Mouse (Mus musculus) intestine, embryonic 14.5 days (tissue): ENCODE measurements around the gene Pcsk5. TPM values are rescaled to one million over a fixed set of nuclear protein-coding genes. Genes with fewer than 3 reads are reported as not detected.

Experiments
- ATAC-seq: fragments of 200-750 bp; cut with Nextera tagmentation; replicated peaks from 2 replicates; pipeline ENCODE4 v1.8.0; 2017; ENCODE audit warnings: low read depth, moderate number of reproducible peaks, moderate TSS enrichment, moderate library complexity; ENCODE audit not compliant: low FRiP score, low TSS enrichment
- DNase-seq: peaks from one replicate; pipeline ENCODE4 v3.0.0-alpha.2; 2018; ENCODE audit warnings: low spot score
- H3K27ac ChIP-seq: fragments of 300-500 bp; sonication (generic); 2 replicates; pipeline ENCODE4 v1.5.1; 2014; ENCODE audit warnings: low read depth, mild to moderate bottlenecking, control low read depth
- H3K27me3 ChIP-seq: fragments of 300-500 bp; sonication (generic); replicated peaks from 2 replicates; pipeline ENCODE4 v1.6.1; 2014; ENCODE audit warnings: low read length, control low read depth; ENCODE audit not compliant: control insufficient read depth, insufficient read depth
- H3K36me3 ChIP-seq: fragments of 300-500 bp; sonication (generic); 2 replicates; pipeline ENCODE4 v1.6.1; 2014; ENCODE audit warnings: low read length, control low read depth; ENCODE audit not compliant: control insufficient read depth, insufficient read depth
- H3K4me1 ChIP-seq: fragments of 300-500 bp; sonication (generic); replicated peaks from 2 replicates; pipeline ENCODE4 v1.6.1; 2014; ENCODE audit warnings: low read length, control low read depth, mixed read lengths; ENCODE audit not compliant: control insufficient read depth, insufficient read depth
- H3K4me2 ChIP-seq: fragments of 300-500 bp; sonication (generic); 2 replicates; pipeline ENCODE4 v1.6.1; 2014; ENCODE audit warnings: low read length
- H3K4me3 ChIP-seq: fragments of 300-500 bp; sonication (generic); 2 replicates; pipeline ENCODE4 v1.5.1; 2014; ENCODE audit warnings: low read depth, low read length, control low read depth, mixed read lengths
- H3K9ac ChIP-seq: fragments of 300-500 bp; sonication (generic); 2 replicates; pipeline ENCODE4 v1.6.1; 2014; ENCODE audit warnings: mild to moderate bottlenecking, low read length
- H3K9me3 ChIP-seq: fragments of 300-500 bp; sonication (generic); 2 replicates; pipeline ENCODE4 v1.6.1; 2016; ENCODE audit warnings: low read length, control low read depth; ENCODE audit not compliant: control insufficient read depth
- WGBS: fragments of 180-500 bp; shearing (Covaris S2); extraction: QIAGEN DNeasy Blood & Tissue Kit; methylation state at CpG from one replicate; pipeline ENCODE4 v1.1.7; 2014; 5-methylcytosine and 5-hydroxymethylcytosine counted together
- polyA plus RNA-seq: library from polyadenylated mRNA; unstranded; fragments of >200 nt; fragmentation: Nextera tagmentation; extraction: Ambion mirVana; gene quantifications from 2 replicates; pipeline ENCODE4 v1.2.1, GENCODE M21; 2014

Gene Pcsk5
- polyA plus RNA-seq, 1 experiment from 2014 or later = 27.4 TPM

- Histone ChIP-seq H3K4me1 (no peaks in the 10 kb centered on the region; the same call in 1 of the 2 replicates), H3K27ac (no peak overlapping the region), H3K9me3 (no peaks in the 10 kb centered on the region), H3K9ac (no peak overlapping the region), H3K36me3 (no peaks in the 10 kb centered on the region), H3K4me2 (no peak overlapping the region), H3K4me3 (no peak overlapping the region), H3K27me3 (no peaks in the 10 kb centered on the region)
- ATAC-seq (no peak), DNase-seq (no peak)
- WGBS = 79% methylated on average over 2 of the region's 2 CpGs
Observed at GRCm38 (mm10) chr19:17841586-17841985, 4.2 kb upstream of the Pcsk5 start.

- Histone ChIP-seq H3K9ac (no peak overlapping the region), H3K4me3 (no peak overlapping the region), H3K4me1 (no peaks in the 10 kb centered on the region; the same call in none of the 2 replicates), H3K9me3 (no peaks in the 10 kb centered on the region), H3K27me3 (no peaks in the 10 kb centered on the region), H3K36me3 (no peaks in the 10 kb centered on the region), H3K27ac (no peak overlapping the region), H3K4me2 (no peak overlapping the region)
- no peak for ATAC-seq
- no peak for DNase-seq
- 58% methylated on average over 1 of the region's 1 CpGs for WGBS
Observed at GRCm38 (mm10) chr19:17839856-17840255, 2.4 kb upstream of the Pcsk5 start.

GRCm38 (mm10) chr19:17836566-17837470 is 614 bp downstream of the Pcsk5 start:
- peaks cover 4% of the 10 kb centered on the region for H3K4me1 ChIP-seq
- no peaks in the 10 kb centered on the region for H3K36me3 ChIP-seq
- H3K4me2 ChIP-seq = peak overlapping the region; percentile 86
- peak overlapping the region; percentile 73 for H3K4me3 ChIP-seq
- ATAC-seq = peak; percentile 82
- H3K27ac ChIP-seq = peak overlapping the region; percentile 80
- peak overlapping the region; percentile 75 for H3K9ac ChIP-seq
- H3K27me3 ChIP-seq = no peaks in the 10 kb centered on the region
- peak; percentile 89 for DNase-seq
- no peaks in the 10 kb centered on the region for H3K9me3 ChIP-seq
- under 1% methylated on average over 69 of the region's 72 CpGs for WGBS

DNA sequence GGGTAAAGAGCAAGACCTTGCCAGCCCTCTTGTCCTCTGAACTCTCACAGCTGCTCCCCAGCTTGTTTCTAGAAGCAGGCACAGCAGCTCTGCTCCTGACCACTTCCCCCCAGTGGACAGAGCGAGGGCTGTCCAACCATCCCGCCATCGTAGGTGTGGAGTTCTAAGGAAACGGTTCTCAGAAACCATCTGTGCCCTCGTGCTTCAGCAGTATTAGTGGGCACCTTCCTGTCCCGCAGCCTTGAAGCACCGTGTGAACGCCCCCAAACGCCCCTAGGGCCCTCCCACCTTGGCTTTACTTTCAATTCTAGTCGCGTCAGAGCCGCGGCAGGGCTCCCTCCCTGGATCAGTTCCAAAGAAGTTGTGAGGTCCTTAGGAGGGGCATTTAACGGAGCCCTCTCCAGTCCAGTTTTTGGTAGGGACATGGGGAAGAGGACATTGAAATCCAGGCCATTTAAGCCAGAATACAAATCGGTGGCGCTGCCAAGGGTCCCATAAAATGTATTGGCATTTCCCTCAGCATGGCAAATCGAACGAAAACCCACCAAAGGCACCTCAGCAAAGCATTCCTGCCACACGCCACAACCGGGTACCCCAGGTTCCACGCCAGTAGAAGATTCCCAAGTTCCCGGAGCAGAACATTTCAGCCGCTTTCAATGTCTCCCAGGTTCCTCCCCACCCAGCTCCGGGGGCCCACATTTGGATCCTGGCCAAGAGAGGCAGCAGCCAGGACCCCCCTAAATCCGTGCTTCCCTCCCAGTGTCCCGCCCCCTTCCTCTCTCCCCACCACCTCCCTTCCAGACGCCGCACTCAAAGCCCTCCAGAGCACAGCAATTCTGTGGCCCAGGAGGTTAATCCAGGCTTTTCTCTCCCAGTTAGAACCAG is 1.5 kb downstream of the Pcsk5 start:
- WGBS = under 1% methylated on average over 27 of the region's 28 CpGs
- ATAC-seq (no peak), DNase-seq (peak; percentile 70)
- Histone ChIP-seq H3K36me3 (no peaks in the 10 kb centered on the region), H3K4me2 (peak overlapping the region; percentile 86), H3K27me3 (no peaks in the 10 kb centered on the region), H3K9me3 (no peaks in the 10 kb centered on the region), H3K27ac (no peak overlapping the region), H3K4me3 (peak overlapping the region; percentile 73), H3K4me1 (peaks cover 4% of the 10 kb centered on the region), H3K9ac (peak overlapping the region; percentile 75)

DNA sequence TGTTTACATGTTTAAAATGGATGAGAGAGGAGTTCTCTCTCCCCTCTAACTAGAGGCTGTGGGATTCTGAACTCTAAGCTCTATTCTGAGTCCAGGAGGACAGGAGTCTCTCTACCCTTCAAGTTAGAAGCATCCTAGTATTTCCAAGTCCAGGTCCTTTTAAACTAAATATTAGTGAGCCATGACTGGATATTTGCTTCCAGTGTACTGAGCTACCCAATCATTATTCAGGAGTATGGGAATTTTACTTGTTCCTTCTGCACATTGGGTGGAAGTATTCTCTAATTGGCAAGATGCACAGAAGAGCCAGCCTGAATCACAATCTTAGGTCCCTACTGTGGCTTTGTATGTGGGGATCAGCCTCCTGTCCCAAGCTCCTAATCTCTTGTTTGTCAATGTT is 2.5 kb downstream of the Pcsk5 start:
- DNase-seq (no peak), ATAC-seq (no peak)
- peaks cover 4% of the 10 kb centered on the region for H3K4me1 ChIP-seq
- no peak overlapping the region for H3K9ac ChIP-seq
- no peak overlapping the region for H3K4me3 ChIP-seq
- H3K27me3 ChIP-seq = no peaks in the 10 kb centered on the region
- peak overlapping the region; percentile 86 for H3K4me2 ChIP-seq
- H3K27ac ChIP-seq = no peak overlapping the region
- H3K9me3 ChIP-seq = no peaks in the 10 kb centered on the region
- no peaks in the 10 kb centered on the region for H3K36me3 ChIP-seq

GRCm38 (mm10) chr19:17831376-17831775 is 6.1 kb downstream of the Pcsk5 start:
- 93% methylated on average over 2 of the region's 2 CpGs for WGBS
- Histone ChIP-seq H3K36me3 (no peaks in the 10 kb centered on the region), H3K9me3 (no peaks in the 10 kb centered on the region), H3K27ac (no peak overlapping the region), H3K27me3 (no peaks in the 10 kb centered on the region), H3K4me1 (peaks cover 4% of the 10 kb centered on the region), H3K4me2 (no peak overlapping the region), H3K9ac (no peak overlapping the region), H3K4me3 (no peak overlapping the region)
- ATAC-seq = no peak
- no peak for DNase-seq

DNA sequence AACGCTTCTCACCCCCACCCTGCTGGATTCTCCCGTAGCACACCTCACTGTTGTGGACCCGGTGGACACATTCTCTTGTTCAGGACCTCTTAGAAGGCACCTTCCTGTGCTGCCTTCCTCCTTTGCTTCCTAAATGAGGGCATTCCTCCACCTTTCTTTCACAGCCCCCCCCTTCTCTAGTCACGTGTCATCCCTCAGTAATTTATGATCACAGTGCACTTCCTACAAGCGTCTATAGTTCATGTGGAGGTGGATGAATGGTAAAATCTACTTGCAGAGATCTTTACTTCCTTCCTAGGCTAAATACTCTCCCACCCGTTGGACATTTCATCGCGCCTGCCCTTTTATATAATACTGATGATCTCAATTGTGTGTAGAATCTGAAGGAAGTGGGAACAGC is 9.0 kb downstream of the Pcsk5 start:
- Histone ChIP-seq H3K27me3 (no peaks in the 10 kb centered on the region), H3K9ac (no peak overlapping the region), H3K9me3 (no peaks in the 10 kb centered on the region), H3K36me3 (no peaks in the 10 kb centered on the region), H3K4me2 (no peak overlapping the region), H3K4me1 (no peaks in the 10 kb centered on the region), H3K4me3 (no peak overlapping the region), H3K27ac (no peak overlapping the region)
- WGBS = 69% methylated on average over 8 of the region's 8 CpGs
- ATAC-seq (no peak), DNase-seq (no peak)

DNA sequence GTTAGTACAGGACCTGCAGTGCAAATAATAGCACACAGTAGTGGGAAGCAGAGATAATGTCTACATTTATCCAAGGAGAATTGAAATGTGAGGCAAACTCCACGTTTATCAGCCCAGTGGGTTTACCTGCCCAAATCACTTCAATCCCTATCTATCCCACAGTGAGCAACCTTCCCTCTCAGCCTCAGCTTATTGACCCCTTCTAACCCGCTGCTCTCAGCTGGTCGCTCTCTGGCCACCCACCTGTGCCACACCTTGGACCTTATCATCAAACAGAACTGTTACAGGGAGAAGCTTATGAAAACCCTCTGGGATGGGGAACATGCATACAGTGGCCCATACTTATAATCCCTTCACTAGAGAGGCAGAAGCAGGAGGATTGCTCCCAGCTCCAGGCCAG is 10.7 kb downstream of the Pcsk5 start:
- no peak overlapping the region for H3K27ac ChIP-seq
- DNase-seq = no peak
- no peak for ATAC-seq
- H3K9me3 ChIP-seq = no peaks in the 10 kb centered on the region
- H3K4me3 ChIP-seq = no peak overlapping the region
- H3K4me1 ChIP-seq = no peaks in the 10 kb centered on the region
- no peaks in the 10 kb centered on the region for H3K27me3 ChIP-seq
- 57% methylated on average over 3 of the region's 3 CpGs for WGBS
- H3K4me2 ChIP-seq = no peak overlapping the region
- no peak overlapping the region for H3K9ac ChIP-seq
- no peaks in the 10 kb centered on the region for H3K36me3 ChIP-seq
